Mouse (Mus musculus): ENCODE data around the gene Fbxw9. TPM values are rescaled to one million over a fixed set of nuclear protein-coding genes. Genes with fewer than 3 reads are reported as not detected.
A peak's percentile ranks its signal among the peaks of the same experiment; 100 is the strongest.

The Fbxw9 gene
- total RNA-seq, 2 experiments from 2014 or later = 21.5 to 25.5 TPM

GRCm38 (mm10) chr8:85037681-85038531, 21.9 kb upstream of the Fbxw9 start:
- TF ChIP-seq CTCF (IDR thresholded peaks at IDR 0.05) = no peak
- Histone ChIP-seq H3K4me3 (peak overlapping the region; percentile 86), H3K27ac (peak overlapping the region; percentile 98)
- peak; percentile 52 to 65 for DNase-seq (ENCODE audit: extremely low spot score in 1 of 2, low spot score in 2 of 2)
- intact Hi-C loops (cut with DNase I) = no loop called here

GRCm38 (mm10) chr8:85043619-85044018, 16.2 kb upstream of the Fbxw9 start:
- DNase-seq (ENCODE audit: extremely low spot score in 1 of 2, low spot score in 2 of 2) = no peak
- intact Hi-C loops (cut with DNase I) = no loop called here
- Histone ChIP-seq H3K4me3 (no peak overlapping the region), H3K27ac (no peak overlapping the region)
- no peak for TF ChIP-seq CTCF (IDR thresholded peaks at IDR 0.05)

DNA sequence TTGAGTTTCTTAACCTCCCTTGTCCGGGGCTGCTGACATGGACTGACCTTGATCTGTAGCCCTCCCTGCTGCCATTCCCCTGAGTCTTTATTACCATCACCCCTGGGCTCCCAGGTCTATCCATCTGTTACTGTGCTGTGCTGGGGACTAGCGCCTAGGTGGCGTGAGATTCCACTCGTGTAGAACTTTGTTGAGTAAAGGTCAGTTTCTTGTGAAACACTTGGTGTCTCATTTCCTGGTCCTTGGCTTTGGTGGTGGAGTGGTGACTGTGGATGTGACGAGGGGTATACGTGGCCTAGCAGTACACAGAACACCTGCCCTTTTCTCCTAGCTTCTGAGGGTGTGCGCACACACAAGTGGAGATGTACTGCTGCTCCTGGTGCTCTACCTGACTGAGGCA, 2.5 kb upstream of the Fbxw9 start:
- DNase-seq (ENCODE audit: extremely low spot score in 1 of 2, low spot score in 2 of 2) = no peak
- TF ChIP-seq CTCF (IDR thresholded peaks at IDR 0.05) = no peak
- Histone ChIP-seq H3K27ac (no peak overlapping the region), H3K4me3 (no peak overlapping the region)
- intact Hi-C loops (cut with DNase I) = no loop called here

DNA sequence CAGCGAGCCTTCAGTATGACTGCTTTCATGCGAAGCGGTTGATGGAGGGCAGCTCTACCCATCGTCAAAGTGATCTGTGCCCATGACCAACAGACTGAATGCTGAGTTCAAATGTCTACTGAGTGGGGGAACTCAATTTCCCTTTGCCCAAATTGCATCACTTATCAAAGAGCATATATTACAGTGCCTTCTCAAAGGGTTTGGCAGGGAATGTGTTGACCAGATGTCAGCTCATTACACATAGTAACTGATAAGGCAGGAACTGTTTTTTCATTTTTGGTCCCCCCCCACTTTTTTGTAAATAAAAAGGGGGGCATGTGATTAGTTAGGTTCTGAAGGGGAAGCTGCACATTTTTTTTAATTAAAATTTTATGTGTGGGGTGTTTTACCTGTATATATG, 2.7 kb downstream of the Fbxw9 start:
- DNase-seq (ENCODE audit: extremely low spot score in 1 of 2, low spot score in 2 of 2) = no peak
- intact Hi-C loops (cut with DNase I) = no loop called here
- Histone ChIP-seq H3K27ac (no peak overlapping the region), H3K4me3 (no peak overlapping the region)
- TF ChIP-seq CTCF (IDR thresholded peaks at IDR 0.05) = no peak

- intact Hi-C loops (cut with DNase I) = no loop called here
- no peak for DNase-seq (ENCODE audit: extremely low spot score in 1 of 2, low spot score in 2 of 2)
- Histone ChIP-seq H3K27ac (no peak overlapping the region), H3K4me3 (no peak overlapping the region)
- no peak for TF ChIP-seq CTCF (IDR thresholded peaks at IDR 0.05)
Measured at GRCm38 (mm10) chr8:85065213-85065612, 5.4 kb downstream of the Fbxw9 start.

DNA sequence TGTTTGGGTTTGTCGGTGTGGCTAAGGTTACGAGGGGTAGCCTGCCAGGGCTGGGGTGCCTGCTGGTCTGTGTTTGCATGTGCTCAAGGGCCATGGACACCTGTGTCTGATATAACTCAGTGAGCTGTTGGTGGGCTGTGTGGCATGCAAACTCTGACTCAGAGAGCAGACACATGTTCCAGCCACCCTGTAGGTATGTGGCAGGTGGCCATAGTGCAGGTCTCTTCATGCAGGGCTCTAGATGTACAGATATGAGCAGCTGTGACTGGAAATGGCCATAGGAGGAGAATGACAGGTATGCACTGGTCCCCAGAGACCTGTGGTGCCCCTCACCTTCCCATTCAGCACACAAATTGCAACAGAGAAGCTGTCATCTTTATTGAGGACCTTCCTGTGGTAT, 7.3 kb downstream of the Fbxw9 start:
- no peak overlapping the region for H3K4me3 ChIP-seq
- intact Hi-C loops (cut with DNase I) = no loop called here
- no peak for TF ChIP-seq CTCF (IDR thresholded peaks at IDR 0.05)
- DNase-seq (ENCODE audit: extremely low spot score in 1 of 2, low spot score in 2 of 2) = no peak
- H3K27ac ChIP-seq = no peak overlapping the region

DNA sequence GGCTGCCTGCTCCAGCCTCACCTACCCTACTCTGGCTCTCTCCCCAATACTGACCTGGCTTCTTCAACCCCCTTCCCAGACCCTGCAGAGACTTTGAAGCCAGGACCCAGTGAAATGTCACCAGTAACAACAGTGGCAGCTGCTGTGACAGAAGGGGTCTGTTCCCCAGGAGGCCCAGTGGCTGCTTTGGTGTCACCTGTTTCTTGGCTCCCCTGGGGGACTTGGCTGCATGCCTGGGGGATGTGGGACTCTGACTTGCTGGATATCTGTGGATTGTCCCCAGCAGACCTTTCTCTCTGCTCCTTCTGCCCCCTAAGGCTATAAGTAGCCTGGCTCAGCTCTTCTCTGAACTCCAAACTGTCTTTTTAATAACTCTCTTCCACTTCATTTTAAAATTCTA, 8.1 kb downstream of the Fbxw9 start, which contains the start of gene Gm5741:
Gm5741 (minus strand) TSS at position 1 of the 400 bp plus-strand sequence.
- no peak for TF ChIP-seq CTCF (IDR thresholded peaks at IDR 0.05)
- intact Hi-C loops (cut with DNase I) = no loop called here
- no peak within 1 kb of the TSS for H3K4me3 ChIP-seq
- no peak within 1 kb of the TSS for H3K27ac ChIP-seq
- no peak for DNase-seq (ENCODE audit: extremely low spot score in 1 of 2, low spot score in 2 of 2)

DNA sequence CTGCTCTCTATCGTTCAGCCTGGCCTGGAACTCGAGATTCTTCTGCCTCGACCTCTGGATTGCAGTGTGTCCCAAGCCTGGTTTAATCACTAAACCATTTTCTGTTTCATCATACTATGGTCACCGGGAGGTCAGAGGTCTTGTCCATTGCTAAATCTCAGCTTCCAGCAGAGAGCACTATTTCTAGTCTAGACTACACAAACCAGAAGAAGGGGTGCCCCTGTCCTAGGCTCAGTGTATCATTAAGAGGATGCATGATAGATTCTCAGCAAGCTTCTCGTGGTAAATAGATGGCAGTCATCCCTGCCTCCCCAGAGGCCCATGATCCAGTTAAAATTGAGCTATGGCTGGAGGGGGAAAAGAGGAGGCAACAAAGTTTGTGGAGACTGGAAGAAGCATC, 11.2 kb downstream of the Fbxw9 start:
- Histone ChIP-seq H3K4me3 (peak overlapping the region; percentile 70), H3K27ac (peak overlapping the region; percentile 93; the same call in 1 of the 2 replicates)
- no peak for DNase-seq (ENCODE audit: extremely low spot score in 1 of 2, low spot score in 2 of 2)
- no peak for TF ChIP-seq CTCF (IDR thresholded peaks at IDR 0.05)
- intact Hi-C loops (cut with DNase I) = loop anchor here (5.0 kb wide), 2 partner anchors 44 to 94 kb away; partner anchors contain the start of genes Asna1, Junb and Trir

DNA sequence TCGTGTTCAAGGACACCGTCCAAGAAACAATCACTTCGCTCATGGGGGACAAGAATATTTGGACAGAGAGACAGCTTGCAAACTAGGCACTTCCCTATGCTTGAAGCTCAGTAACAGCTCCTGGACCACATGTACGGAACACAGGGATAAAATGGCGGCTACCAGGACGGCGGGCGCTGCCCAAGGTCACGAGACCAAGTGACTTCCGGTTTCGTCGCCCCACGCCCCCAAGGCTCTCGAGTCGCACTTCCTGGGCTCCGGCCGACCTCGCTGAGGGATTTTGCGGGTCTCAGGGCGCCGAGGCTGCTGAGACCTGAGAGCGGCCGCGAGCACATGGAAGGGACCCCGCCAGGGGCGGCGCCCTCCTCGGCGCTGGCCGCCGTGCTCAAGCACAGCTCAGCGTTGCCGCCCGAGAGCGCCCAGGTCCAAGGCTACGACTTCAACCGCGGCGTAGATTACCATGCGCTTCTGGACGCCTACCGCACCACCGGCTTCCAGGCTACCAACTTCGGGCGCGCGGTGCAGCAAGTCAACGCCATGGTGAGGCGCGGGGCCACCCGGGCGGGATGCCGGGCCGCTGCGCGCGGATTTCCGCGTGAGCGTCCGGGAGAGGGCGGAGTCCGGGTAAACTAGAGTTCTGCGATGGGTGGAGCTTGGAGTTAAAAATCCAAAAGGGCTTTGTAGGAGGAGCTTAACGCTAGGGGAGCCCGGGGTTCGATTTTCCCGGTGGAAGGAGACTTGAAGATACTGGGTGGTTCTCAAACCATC, 11.8 kb downstream of the Fbxw9 start, which contains the start of gene Dhps:
Dhps (plus strand) TSS at position 244 of the 768 bp plus-strand sequence.
- intact Hi-C loops (cut with DNase I) = loop anchor here (5.0 kb wide), 2 partner anchors 44 to 94 kb away; partner anchors contain the start of genes Asna1, Junb and Trir

DNA sequence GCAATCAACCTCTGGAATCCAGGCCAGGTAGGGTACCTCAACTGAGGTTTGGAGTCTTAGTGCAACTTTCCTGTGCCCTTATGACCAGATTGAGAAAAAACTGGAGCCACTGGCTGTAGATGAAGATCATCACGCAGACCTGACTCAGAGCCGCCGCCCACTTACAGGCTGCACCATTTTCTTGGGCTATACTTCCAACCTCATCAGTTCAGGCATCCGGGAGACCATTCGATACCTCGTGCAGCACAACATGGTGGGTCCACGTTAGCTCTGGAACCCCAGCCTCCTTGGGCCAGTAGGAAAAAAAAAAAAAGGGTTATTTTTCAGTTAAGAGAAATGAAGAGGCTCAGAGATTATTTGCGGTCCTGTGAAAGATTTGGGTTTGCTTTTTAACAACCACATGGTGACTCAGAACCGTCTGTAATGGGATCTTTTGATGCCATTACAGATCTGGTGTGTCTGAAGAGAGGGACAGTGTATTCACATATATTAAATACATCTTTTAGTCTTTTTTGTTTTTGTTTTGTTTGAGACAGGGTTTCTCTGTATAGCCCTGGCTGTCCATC, 12.6 kb downstream of the Fbxw9 start:
- DNase-seq (ENCODE audit: extremely low spot score in 1 of 2, low spot score in 2 of 2) = no peak
- intact Hi-C loops (cut with DNase I) = loop anchor here (5.0 kb wide), 2 partner anchors 45 to 95 kb away; partner anchors contain the start of genes Asna1, Junb and Trir

More for the DNA sequence above, 11.8 kb downstream of the Fbxw9 start, which contains the start of gene Dhps:
- peak; percentile 18 for TF ChIP-seq CTCF (IDR thresholded peaks at IDR 0.05)
- H3K27ac ChIP-seq = peak within 1 kb of the TSS; percentile 93
- H3K4me3 ChIP-seq = peak within 1 kb of the TSS; percentile 70
- DNase-seq (ENCODE audit: extremely low spot score in 1 of 2, low spot score in 2 of 2) = peak; percentile 88 to 90

GRCm38 (mm10) chr8:85073041-85073612, 13.3 kb downstream of the Fbxw9 start:
- intact Hi-C loops (cut with DNase I) = loop anchor here (5.0 kb wide), 2 partner anchors 46 to 96 kb away; partner anchors contain the start of genes Asna1, Junb and Trir
- Histone ChIP-seq H3K4me3 (no peak overlapping the region; the same call in 1 of the 2 replicates), H3K27ac (no peak overlapping the region; the same call in 1 of the 2 replicates)
- DNase-seq (ENCODE audit: extremely low spot score in 1 of 2, low spot score in 2 of 2) = no peak
- no peak for TF ChIP-seq CTCF (IDR thresholded peaks at IDR 0.05)

More for the DNA sequence above, 12.6 kb downstream of the Fbxw9 start:
- Histone ChIP-seq H3K4me3 (peak overlapping the region; percentile 70), H3K27ac (peak overlapping the region; percentile 93)
- TF ChIP-seq CTCF (IDR thresholded peaks at IDR 0.05) = no peak

Data from left cerebral cortex, adult 2 months (tissue).